Mouse (Mus musculus): ENCODE measurements around the gene Pla2g2d.
"Not testable (repeated sequence)": the region's sequence is repeated elsewhere in the genome, so short reads cannot be mapped to it uniquely, and the experiment has no call there.

The Pla2g2d gene

DNA sequence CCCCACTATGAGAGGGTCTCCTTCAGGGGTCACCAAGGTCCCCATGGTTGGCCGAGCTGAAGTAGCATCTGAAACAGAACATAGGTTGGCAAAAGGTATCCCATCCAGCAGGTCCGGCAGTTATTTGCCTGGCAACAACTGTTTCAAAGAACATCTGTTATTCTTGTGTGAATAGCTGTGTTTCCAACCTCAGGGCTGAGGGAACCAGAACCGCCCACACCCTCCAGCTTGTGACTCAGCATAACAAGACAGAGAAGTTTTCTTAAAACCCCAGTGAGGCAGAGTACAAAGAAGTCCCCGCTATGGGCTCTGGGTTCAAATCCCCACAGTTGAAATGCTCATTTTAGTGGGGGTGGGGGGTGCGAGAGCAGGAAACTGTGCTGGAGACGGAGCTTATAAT lies 6.6 kb downstream of the Pla2g2d start:
- DNase-seq, result no peak

- DNase-seq, result peak; percentile 43
Measured at GRCm38 (mm10) chr4:138785721-138786120, 10.2 kb downstream of the Pla2g2d start.

- DNase-seq, result peak; percentile 62
Measured at GRCm38 (mm10) chr4:138786141-138786540, 10.6 kb downstream of the Pla2g2d start.

DNA sequence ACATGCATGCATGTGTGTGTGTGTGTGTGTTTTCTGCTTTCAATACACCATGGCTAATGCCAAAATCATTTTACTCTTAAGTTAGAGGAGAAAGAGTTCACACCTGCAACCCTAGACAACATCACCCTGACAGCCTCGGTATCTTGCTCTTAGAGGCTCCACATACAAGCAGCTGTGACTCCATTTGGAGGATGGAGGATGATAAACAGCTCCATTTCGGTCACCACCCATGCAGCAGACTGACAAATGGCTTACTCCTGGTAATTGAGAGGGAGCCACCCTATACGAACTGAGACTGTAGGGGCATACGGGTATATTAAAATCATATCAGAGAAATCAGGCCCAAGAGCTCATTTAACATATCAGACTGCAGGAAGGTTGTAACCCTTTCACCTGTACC lies 12.8 kb downstream of the Pla2g2d start:
- DNase-seq, result no peak

- DNase-seq, result peak; percentile 51
Measured at GRCm38 (mm10) chr4:138791452-138791851, 15.9 kb downstream of the Pla2g2d start.

DNA sequence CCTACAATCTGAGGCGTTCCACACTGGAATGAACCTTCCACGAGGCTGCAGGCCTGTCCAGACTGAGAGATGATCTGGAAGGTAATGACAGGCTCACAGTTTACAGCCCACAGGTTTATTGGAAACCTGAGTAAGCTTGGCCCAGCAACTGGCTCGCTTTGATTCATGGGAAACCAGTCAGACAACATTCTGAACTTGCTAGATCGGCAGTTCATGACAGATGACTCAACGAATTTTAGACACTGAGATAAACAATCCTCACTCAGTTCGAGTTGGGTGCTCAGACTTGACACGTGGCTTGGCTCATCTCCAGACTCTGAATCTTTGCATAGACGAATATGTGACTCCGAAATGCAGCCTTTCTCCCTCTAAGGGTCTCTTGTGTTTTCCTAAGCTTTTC lies 17.1 kb downstream of the Pla2g2d start:
- DNase-seq, result peak; percentile 58

GRCm38 (mm10) chr4:138793276-138793675 lies 17.7 kb downstream of the Pla2g2d start:
- DNase-seq, result peak; percentile 83

- no peak for DNase-seq
Measured at GRCm38 (mm10) chr4:138794344-138794743, 18.8 kb downstream of the Pla2g2d start.

DNA sequence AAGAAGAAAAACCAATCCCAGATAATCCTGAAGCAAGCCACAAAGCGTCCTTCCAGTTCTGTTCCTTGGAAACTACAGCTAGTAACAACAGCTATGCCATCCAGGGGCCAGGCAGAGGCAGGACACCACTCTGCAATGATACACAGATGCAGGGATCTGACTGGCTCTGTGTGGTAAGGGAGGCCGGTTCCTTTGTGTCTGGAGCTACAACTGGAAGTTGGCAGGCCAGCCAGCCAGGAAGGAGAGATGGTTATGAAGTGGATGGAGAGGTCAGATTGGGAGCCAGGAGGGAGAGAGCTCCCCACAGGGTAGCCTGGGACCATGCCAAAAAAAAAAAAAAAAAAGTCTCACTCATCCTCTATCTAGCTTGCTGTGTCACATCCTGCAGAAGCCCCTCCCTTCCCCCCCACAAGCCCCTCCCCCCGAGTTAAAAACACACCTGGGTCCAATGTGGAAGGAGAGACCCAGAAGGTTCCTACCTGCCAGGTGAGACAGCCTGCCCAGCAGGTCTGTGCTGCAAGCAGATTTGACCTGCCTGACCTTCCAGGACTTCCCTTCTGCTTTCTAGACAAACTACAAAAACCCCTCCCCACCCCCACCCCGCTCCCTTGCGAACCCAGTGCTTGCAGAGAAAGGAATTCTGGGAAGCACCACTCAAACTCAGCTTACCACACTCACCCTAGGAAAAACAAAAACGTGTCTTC lies 21.1 kb downstream of the Pla2g2d start:
- DNase-seq, result no peak

DNA sequence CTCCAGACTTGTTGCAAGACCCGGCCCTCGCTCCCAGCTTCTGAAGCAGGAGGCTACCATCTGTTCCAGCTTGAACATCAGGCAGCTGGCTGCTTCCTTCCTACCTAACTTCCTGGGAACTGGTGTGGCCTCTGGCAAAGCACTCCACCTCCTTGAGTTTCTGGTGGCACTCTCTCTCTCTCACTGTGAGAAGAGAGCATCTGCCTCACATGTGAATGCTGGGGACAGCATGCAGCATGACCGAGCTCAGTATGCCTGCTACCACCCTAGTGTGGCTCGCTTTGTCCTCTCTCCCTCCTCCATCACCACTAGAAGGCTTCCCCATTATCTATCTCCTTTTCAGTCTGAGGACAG lies 21.7 kb downstream of the Pla2g2d start:
- no peak for DNase-seq

GRCm38 (mm10) chr4:138800134-138800744 lies 24.7 kb downstream of the Pla2g2d start:
- peak; percentile 85 for DNase-seq

- DNase-seq, result no peak
Measured at GRCm38 (mm10) chr4:138801631-138802030, 26.1 kb downstream of the Pla2g2d start.

DNA sequence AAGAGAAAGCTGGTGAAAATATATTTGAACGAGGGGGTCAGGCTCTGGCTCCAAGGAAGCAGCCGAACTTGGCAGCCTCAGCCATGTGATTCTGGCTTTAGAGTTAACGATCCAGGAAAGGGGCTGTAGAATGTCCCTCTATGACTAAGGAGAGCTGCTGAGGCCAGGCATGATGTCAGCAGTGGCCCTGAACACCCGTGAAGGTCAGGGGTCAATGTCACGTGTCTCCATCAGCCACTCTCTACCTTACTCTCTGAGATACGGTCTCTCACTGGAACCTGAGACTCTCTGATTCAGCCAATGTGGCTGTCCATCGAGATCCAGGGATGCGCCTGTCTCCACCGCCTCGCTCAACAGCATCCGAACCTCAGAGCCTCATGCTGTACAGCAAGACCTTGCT lies 27.4 kb downstream of the Pla2g2d start:
- no peak for DNase-seq

GRCm38 (mm10) chr4:138805248-138805647 lies 29.7 kb downstream of the Pla2g2d start:
- DNase-seq, result no peak

DNA sequence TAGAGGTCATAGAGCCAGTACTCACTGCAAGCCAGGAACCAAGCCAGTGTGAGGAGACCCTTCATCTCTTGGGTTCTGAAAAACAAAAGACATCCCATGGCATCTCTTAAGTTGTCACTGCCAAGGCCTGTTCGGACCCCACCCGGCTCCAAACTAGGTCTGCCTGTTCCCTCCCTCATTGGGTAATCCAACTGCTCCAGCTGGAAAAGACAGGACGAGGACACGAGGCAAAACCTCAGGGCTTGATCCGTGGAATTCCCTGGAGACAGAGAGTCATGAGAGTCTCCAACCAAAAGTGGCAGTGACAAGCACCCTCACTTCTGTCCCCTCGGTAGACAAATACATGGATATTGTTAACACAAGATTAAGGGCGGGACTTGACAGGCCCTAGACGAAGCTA lies 30.6 kb downstream of the Pla2g2d start:
- DNase-seq, result no peak

DNA sequence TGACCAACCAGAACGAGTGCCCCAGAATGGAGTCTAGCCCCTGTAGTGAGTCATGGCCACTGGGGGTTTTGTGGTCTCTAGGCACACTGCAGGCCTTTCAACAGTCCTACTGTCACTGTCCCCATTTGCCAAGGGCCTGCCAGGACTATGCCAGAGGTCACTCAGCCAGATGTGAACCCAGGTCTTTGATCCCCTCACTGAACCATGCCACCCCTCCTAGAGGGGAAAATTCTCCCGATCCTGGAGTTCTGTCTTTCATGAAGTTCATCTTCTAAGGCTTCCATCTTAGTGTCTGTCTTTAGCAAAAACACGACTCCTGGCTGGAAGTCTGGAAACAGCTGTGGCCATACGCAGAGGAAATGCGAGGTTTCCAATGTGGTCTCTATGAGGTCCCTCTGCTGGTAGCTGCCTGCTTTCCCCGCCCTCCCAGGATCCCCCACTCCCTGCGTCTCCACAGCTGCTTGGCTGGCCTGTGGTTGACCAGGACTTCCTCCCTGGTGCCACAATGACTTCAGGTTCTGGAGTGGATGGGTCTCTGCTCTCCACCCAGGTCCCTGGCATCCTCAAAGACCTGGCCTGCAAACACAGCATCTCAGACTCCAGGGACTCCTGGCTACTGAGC lies 31.5 kb downstream of the Pla2g2d start:
- peak; percentile 78 for DNase-seq

DNA sequence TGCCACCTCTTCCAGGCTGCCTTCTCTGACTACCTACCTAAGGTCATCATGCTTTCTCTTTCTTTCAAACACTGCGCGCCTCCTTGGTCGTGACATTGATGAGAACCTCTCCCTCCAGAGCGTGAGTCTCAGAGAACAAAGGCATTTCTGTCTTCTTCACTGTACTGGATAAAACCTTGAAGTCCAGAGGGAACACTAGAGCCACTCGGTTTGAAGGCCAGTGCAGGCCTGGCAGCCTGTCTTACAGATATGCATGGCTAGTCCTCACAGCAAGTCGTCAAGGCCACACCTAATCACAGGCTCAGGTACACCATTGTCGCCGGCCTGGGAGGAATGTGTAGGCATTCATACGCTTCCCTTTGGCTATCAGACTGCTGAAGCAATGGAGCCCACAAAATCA lies 40.6 kb downstream of the Pla2g2d start:
- no peak for DNase-seq

- peak; percentile 33 for DNase-seq
Measured at GRCm38 (mm10) chr4:138817736-138818135, 42.2 kb downstream of the Pla2g2d start.

DNA sequence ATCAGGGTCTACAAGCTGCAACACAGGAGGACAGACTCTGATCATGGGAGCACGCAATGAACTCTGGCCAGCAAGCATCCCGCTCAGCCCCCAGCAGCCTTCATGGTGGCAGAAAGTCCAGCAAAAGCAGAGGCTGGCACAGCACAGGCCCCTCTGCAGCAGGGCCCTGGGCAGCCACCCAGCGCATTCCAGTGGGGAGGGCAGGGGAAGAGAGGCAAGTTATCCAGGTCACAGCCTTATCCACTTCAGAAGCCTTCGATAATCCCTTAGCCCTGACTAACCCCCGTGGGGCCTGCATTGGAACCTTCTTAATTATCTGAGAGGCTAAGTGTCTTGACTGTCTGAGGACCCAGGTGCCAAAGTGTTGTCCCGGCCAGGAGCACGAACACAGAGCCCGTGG lies 43.6 kb downstream of the Pla2g2d start:
- peak; percentile 78 for DNase-seq

DNA sequence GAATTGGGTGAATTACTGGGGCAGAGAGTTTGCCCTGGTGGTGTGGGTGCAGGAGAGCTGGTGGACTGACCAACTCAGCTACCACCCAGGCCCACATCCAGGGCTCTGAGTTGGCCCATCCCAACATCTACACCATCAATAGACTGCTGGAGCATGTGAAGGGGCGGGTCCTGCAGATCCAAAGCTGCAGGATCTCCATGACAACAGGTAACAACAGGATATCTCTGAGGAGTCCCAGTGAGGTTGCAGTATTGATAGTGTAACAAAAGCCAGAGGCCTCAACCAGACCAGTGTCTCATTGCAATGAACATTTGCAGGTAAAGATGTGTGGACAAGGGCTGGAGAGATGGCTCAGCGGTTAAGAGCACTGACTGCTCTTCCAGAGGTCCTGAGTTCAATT lies 45.5 kb downstream of the Pla2g2d start:
- DNase-seq, result no peak

- not testable (repeated sequence) for DNase-seq
Measured at GRCm38 (mm10) chr4:138824161-138824560, 48.6 kb downstream of the Pla2g2d start.

DNA sequence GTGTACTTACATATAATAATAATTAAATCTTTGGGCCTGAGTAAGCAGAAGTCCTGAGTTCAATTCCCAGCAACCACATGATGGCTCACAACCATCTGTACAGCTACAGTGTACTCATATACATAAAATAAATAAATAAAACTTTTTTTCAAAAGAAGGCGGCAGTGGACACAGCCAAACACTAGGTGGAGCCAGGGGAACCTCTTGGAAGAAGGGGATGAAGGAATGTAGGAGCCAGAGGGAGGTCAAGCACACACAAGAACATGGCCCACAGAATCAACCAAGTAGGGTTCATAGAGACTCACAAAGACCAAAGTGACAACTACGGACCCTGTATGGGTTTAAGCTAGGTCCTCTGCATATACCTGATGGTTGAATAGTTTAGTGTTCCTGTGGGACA lies 49.1 kb downstream of the Pla2g2d start:
- DNase-seq, result no peak

GRCm38 (mm10) chr4:138825751-138826567 lies 50.4 kb downstream of the Pla2g2d start:
- DNase-seq, result peak; percentile 46

GRCm38 (mm10) chr4:138827147-138827546 lies 51.6 kb downstream of the Pla2g2d start:
- no peak for DNase-seq

Data from kidney, postnatal 10 days (tissue).